Mouse (Mus musculus): ENCODE results near the gene Dnajc21. TPM values are rescaled to one million over a fixed set of nuclear protein-coding genes. Genes with fewer than 3 reads are reported as not detected.
"Not testable (repeated sequence)": the region's sequence is repeated elsewhere in the genome, so short reads cannot be mapped to it uniquely, and the experiment has no call there.

Dnajc21 gene
- 14.3 and 14.4 TPM in 2 replicates for polyA plus RNA-seq (2014; fragmentation: Nextera tagmentation; extraction: Ambion mirVana)

- WGBS, result under 1% methylated on average over 21 of the region's 87 CpGs
- H3K4me2 ChIP-seq (ENCODE audit: low read depth, low read length), result peak within 1 kb of the TSS; percentile 86
- peak within 1 kb of the TSS; percentile 91 for H3K4me3 ChIP-seq (ENCODE audit: low read depth, low read length)
- peaks cover 10% of the 10 kb centered on the region for H3K4me1 ChIP-seq (ENCODE audit: control insufficient read depth, insufficient read depth, low read length)
- 0 out of 2 replicates have a peak, but pooled peaks cover 3% of the 10 kb centered on the region for H3K36me3 ChIP-seq (ENCODE audit: control insufficient read depth, insufficient read depth, low read length)
- ATAC-seq (ENCODE audit: low read depth), result peak; percentile 96
- H3K27ac ChIP-seq (ENCODE audit: low read depth, low read length), result peak within 1 kb of the TSS; percentile 82
- peak within 1 kb of the TSS; percentile 88 for H3K9ac ChIP-seq (replicated peaks; ENCODE audit: low read depth, low read length)
- H3K27me3 ChIP-seq (ENCODE audit: control insufficient read depth, insufficient read depth, low read length), result peaks cover 4% of the 10 kb centered on the region; the same call in 1 of the 2 replicates
- no peaks in the 10 kb centered on the region for H3K9me3 ChIP-seq (ENCODE audit: control insufficient read depth, low read length)
Measured at GRCm38 (mm10) chr15:10470151-10470831, at the start of gene Dnajc21. Gene Dnajc21 (minus strand): TSS chr15:10470516.

- Histone ChIP-seq H3K4me3 (ENCODE audit: low read depth, low read length) (no peak overlapping the region), H3K4me2 (ENCODE audit: low read depth, low read length) (no peak overlapping the region), H3K9ac (replicated peaks; ENCODE audit: low read depth, low read length) (no peak overlapping the region), H3K27ac (ENCODE audit: low read depth, low read length) (no peak overlapping the region), H3K36me3 (ENCODE audit: control insufficient read depth, insufficient read depth, low read length) (no peaks in the 10 kb centered on the region), H3K9me3 (ENCODE audit: control insufficient read depth, low read length) (no peaks in the 10 kb centered on the region), H3K27me3 (ENCODE audit: control insufficient read depth, insufficient read depth, low read length) (no peaks in the 10 kb centered on the region), H3K4me1 (ENCODE audit: control insufficient read depth, insufficient read depth, low read length) (no peaks in the 10 kb centered on the region)
- WGBS, result 90% methylated on average over 7 of the region's 7 CpGs
- no peak for ATAC-seq (ENCODE audit: low read depth)
Measured at GRCm38 (mm10) chr15:10515166-10515565, 44.9 kb upstream of the Dnajc21 start.

GRCm38 (mm10) chr15:10506099-10506498 is 35.8 kb upstream of the Dnajc21 start:
- Histone ChIP-seq H3K9me3 (ENCODE audit: control insufficient read depth, low read length) (no peaks in the 10 kb centered on the region), H3K4me3 (ENCODE audit: low read depth, low read length) (no peak overlapping the region), H3K4me2 (ENCODE audit: low read depth, low read length) (no peak overlapping the region), H3K27ac (ENCODE audit: low read depth, low read length) (no peak overlapping the region), H3K36me3 (ENCODE audit: control insufficient read depth, insufficient read depth, low read length) (no peaks in the 10 kb centered on the region), H3K4me1 (ENCODE audit: control insufficient read depth, insufficient read depth, low read length) (no peaks in the 10 kb centered on the region), H3K27me3 (ENCODE audit: control insufficient read depth, insufficient read depth, low read length) (no peaks in the 10 kb centered on the region), H3K9ac (replicated peaks; ENCODE audit: low read depth, low read length) (no peak overlapping the region)
- no peak for ATAC-seq (ENCODE audit: low read depth)
- WGBS, result 65% methylated on average over 11 of the region's 11 CpGs

GRCm38 (mm10) chr15:10500838-10501719 is 30.8 kb upstream of the Dnajc21 start:
- 56% methylated on average over 11 of the region's 11 CpGs for WGBS
- Histone ChIP-seq H3K27me3 (ENCODE audit: control insufficient read depth, insufficient read depth, low read length) (no peaks in the 10 kb centered on the region), H3K4me1 (ENCODE audit: control insufficient read depth, insufficient read depth, low read length) (no peaks in the 10 kb centered on the region), H3K27ac (ENCODE audit: low read depth, low read length) (no peak overlapping the region), H3K9me3 (ENCODE audit: control insufficient read depth, low read length) (no peaks in the 10 kb centered on the region), H3K4me2 (ENCODE audit: low read depth, low read length) (no peak overlapping the region), H3K9ac (replicated peaks; ENCODE audit: low read depth, low read length) (no peak overlapping the region), H3K4me3 (ENCODE audit: low read depth, low read length) (no peak overlapping the region), H3K36me3 (ENCODE audit: control insufficient read depth, insufficient read depth, low read length) (no peaks in the 10 kb centered on the region)
- ATAC-seq (ENCODE audit: low read depth), result peak; percentile 97

- no peak overlapping the region for H3K9ac ChIP-seq (replicated peaks; ENCODE audit: low read depth, low read length)
- ATAC-seq (ENCODE audit: low read depth), result no peak
- no peak overlapping the region for H3K4me3 ChIP-seq (ENCODE audit: low read depth, low read length)
- no peaks in the 10 kb centered on the region for H3K4me1 ChIP-seq (ENCODE audit: control insufficient read depth, insufficient read depth, low read length)
- WGBS, result 92% methylated on average over 5 of the region's 5 CpGs
- H3K27me3 ChIP-seq (ENCODE audit: control insufficient read depth, insufficient read depth, low read length), result no peaks in the 10 kb centered on the region
- H3K9me3 ChIP-seq (ENCODE audit: control insufficient read depth, low read length), result no peaks in the 10 kb centered on the region
- H3K4me2 ChIP-seq (ENCODE audit: low read depth, low read length), result no peak overlapping the region
- no peak overlapping the region for H3K27ac ChIP-seq (ENCODE audit: low read depth, low read length)
- H3K36me3 ChIP-seq (ENCODE audit: control insufficient read depth, insufficient read depth, low read length), result no peaks in the 10 kb centered on the region
Measured at GRCm38 (mm10) chr15:10500035-10500434, 29.7 kb upstream of the Dnajc21 start.

GRCm38 (mm10) chr15:10499593-10499992 is 29.3 kb upstream of the Dnajc21 start:
- ATAC-seq (ENCODE audit: low read depth), result no peak
- WGBS, result 77% methylated on average over 5 of the region's 5 CpGs
- H3K9ac ChIP-seq (replicated peaks; ENCODE audit: low read depth, low read length), result no peak overlapping the region

GRCm38 (mm10) chr15:10496696-10497095 is 26.4 kb upstream of the Dnajc21 start:
- not testable (repeated sequence) for H3K9me3 ChIP-seq (ENCODE audit: control insufficient read depth, low read length); ATAC-seq (ENCODE audit: low read depth); H3K4me3 ChIP-seq (ENCODE audit: low read depth, low read length); H3K9ac ChIP-seq (replicated peaks; ENCODE audit: low read depth, low read length); H3K4me1 ChIP-seq (ENCODE audit: control insufficient read depth, insufficient read depth, low read length); H3K27me3 ChIP-seq (ENCODE audit: control insufficient read depth, insufficient read depth, low read length); H3K27ac ChIP-seq (ENCODE audit: low read depth, low read length); H3K4me2 ChIP-seq (ENCODE audit: low read depth, low read length)
- H3K36me3 ChIP-seq (ENCODE audit: control insufficient read depth, insufficient read depth, low read length), result peaks cover 11% of the 10 kb centered on the region
- 98% methylated on average over 1 of the region's 1 CpGs for WGBS

More at GRCm38 (mm10) chr15:10499593-10499992, 29.3 kb upstream of the Dnajc21 start:
- Histone ChIP-seq H3K36me3 (ENCODE audit: control insufficient read depth, insufficient read depth, low read length) (no peaks in the 10 kb centered on the region), H3K4me1 (ENCODE audit: control insufficient read depth, insufficient read depth, low read length) (no peaks in the 10 kb centered on the region), H3K4me2 (ENCODE audit: low read depth, low read length) (no peak overlapping the region), H3K27ac (ENCODE audit: low read depth, low read length) (no peak overlapping the region), H3K4me3 (ENCODE audit: low read depth, low read length) (no peak overlapping the region), H3K9me3 (ENCODE audit: control insufficient read depth, low read length) (no peaks in the 10 kb centered on the region), H3K27me3 (ENCODE audit: control insufficient read depth, insufficient read depth, low read length) (no peaks in the 10 kb centered on the region)

GRCm38 (mm10) chr15:10495944-10496343 is 25.6 kb upstream of the Dnajc21 start:
- 94% methylated on average over 11 of the region's 11 CpGs for WGBS
- no peaks in the 10 kb centered on the region for H3K27me3 ChIP-seq (ENCODE audit: control insufficient read depth, insufficient read depth, low read length)
- H3K9me3 ChIP-seq (ENCODE audit: control insufficient read depth, low read length), result no peaks in the 10 kb centered on the region
- ATAC-seq (ENCODE audit: low read depth), result no peak
- no peak overlapping the region for H3K4me3 ChIP-seq (ENCODE audit: low read depth, low read length)
- no peak overlapping the region for H3K4me2 ChIP-seq (ENCODE audit: low read depth, low read length)
- H3K36me3 ChIP-seq (ENCODE audit: control insufficient read depth, insufficient read depth, low read length), result peaks cover 14% of the 10 kb centered on the region
- H3K27ac ChIP-seq (ENCODE audit: low read depth, low read length), result no peak overlapping the region
- no peak overlapping the region for H3K9ac ChIP-seq (replicated peaks; ENCODE audit: low read depth, low read length)
- no peaks in the 10 kb centered on the region for H3K4me1 ChIP-seq (ENCODE audit: control insufficient read depth, insufficient read depth, low read length)

- Histone ChIP-seq H3K4me1 (ENCODE audit: control insufficient read depth, insufficient read depth, low read length) (peaks cover 8% of the 10 kb centered on the region), H3K9me3 (ENCODE audit: control insufficient read depth, low read length) (no peaks in the 10 kb centered on the region), H3K27ac (ENCODE audit: low read depth, low read length) (no peak overlapping the region), H3K36me3 (ENCODE audit: control insufficient read depth, insufficient read depth, low read length) (peaks cover 14% of the 10 kb centered on the region), H3K27me3 (ENCODE audit: control insufficient read depth, insufficient read depth, low read length) (no peaks in the 10 kb centered on the region), H3K9ac (replicated peaks; ENCODE audit: low read depth, low read length) (no peak overlapping the region), H3K4me3 (ENCODE audit: low read depth, low read length) (no peak overlapping the region), H3K4me2 (ENCODE audit: low read depth, low read length) (no peak overlapping the region)
- ATAC-seq (ENCODE audit: low read depth), result no peak
- 90% methylated on average over 5 of the region's 5 CpGs for WGBS
Measured at GRCm38 (mm10) chr15:10490101-10490500, 19.8 kb upstream of the Dnajc21 start.
